Mouse (Mus musculus) ES-Bruce4 (cell line): Measurements from ENCODE around the gene Slc35a3.

Source experiments
- CTCF ChIP-seq: IDR thresholded peaks from one replicate; pipeline ENCODE4 v1.8.1; 2011; ENCODE audit warnings: low read depth, low read length
- EP300 ChIP-seq: IDR thresholded peaks from 2 replicates; pipeline ENCODE4 v1.6.1; 2011; ENCODE audit warnings: low read depth, low read length; ENCODE audit not compliant: insufficient read depth

DNA sequence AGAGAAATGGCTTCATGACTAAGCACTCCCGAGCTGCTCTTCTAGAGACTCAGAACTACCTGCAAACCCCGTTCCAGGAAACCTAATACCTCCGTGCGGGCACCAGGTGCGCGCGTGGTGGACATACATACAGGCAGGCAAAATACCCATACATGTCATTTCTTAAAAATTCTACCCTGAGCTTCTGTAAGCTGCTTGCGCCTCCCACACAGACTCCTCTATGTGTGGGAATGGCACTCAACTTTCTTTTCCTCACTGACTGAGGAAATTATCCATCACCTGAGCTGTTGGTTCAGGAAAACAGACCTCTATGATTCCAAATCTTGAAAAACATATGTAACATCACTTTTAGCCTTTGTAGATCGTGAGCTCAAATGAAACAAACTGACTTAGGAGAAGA lies 61.9 kb downstream of the Slc35a3 start:
- TF ChIP-seq CTCF, result no peak
- TF ChIP-seq EP300, result no peak
